Mouse (Mus musculus) embryonic facial prominence, embryonic 11.5 days (tissue): Measurements from ENCODE around the gene Aim2. TPM values are rescaled to one million over a fixed set of nuclear protein-coding genes. Genes with fewer than 3 reads are reported as not detected.

Experiments used
- ATAC-seq: fragments of 200-750 bp; cut with Nextera tagmentation; replicated peaks from 2 replicates; pipeline ENCODE4 v1.8.0; 2017; ENCODE audit warnings: low read depth; ENCODE audit not compliant: insufficient number of reproducible peaks, low FRiP score, low TSS enrichment
- DNase-seq: peaks from one replicate; pipeline ENCODE4 v3.0.0-alpha.2; 2015; ENCODE audit warnings: low spot score
- H3K27ac ChIP-seq: fragments of 300-500 bp; sonication (generic); replicated peaks from 2 replicates; pipeline ENCODE4 v1.5.1; 2014; ENCODE audit warnings: mild to moderate bottlenecking, low read depth, low read length, control low read depth
- H3K27me3 ChIP-seq: fragments of 300-500 bp; sonication (generic); 2 replicates; pipeline ENCODE4 v1.6.1; 2014; ENCODE audit warnings: mild to moderate bottlenecking, low read length, moderate library complexity, mixed read lengths; ENCODE audit not compliant: control insufficient read depth, insufficient read depth
- H3K36me3 ChIP-seq: fragments of 300-500 bp; sonication (generic); replicated peaks from 2 replicates; pipeline ENCODE4 v1.6.1; 2014; ENCODE audit warnings: low read depth, mild to moderate bottlenecking, low read length, moderate library complexity, mixed read lengths; ENCODE audit not compliant: control insufficient read depth, insufficient read depth
- H3K4me1 ChIP-seq: fragments of 300-500 bp; sonication (generic); 2 replicates; pipeline ENCODE4 v1.6.1; 2014; ENCODE audit warnings: low read length, mixed read lengths; ENCODE audit not compliant: control insufficient read depth, insufficient read depth
- H3K4me2 ChIP-seq: fragments of 300-500 bp; sonication (generic); 2 replicates; pipeline ENCODE4 v1.6.1; 2014; ENCODE audit warnings: low read depth, mild to moderate bottlenecking, control low read depth, low read length, moderate library complexity
- H3K4me3 ChIP-seq: fragments of 300-500 bp; sonication (generic); 2 replicates; pipeline ENCODE4 v1.5.1; 2014; ENCODE audit warnings: low read depth, low read length, control low read depth
- H3K9ac ChIP-seq: fragments of 300-500 bp; sonication (generic); replicated peaks from 2 replicates; pipeline ENCODE4 v1.6.1; 2014; ENCODE audit warnings: mild to moderate bottlenecking, control low read depth, low read length
- H3K9me3 ChIP-seq: fragments of 300-500 bp; sonication (generic); replicated peaks from 2 replicates; pipeline ENCODE4 v1.6.1; 2016; ENCODE audit warnings: mild to moderate bottlenecking, low read length, inconsistent platforms, mixed read lengths; ENCODE audit not compliant: control insufficient read depth
- WGBS: fragments of 180-500 bp; shearing (Covaris S2); extraction: QIAGEN DNeasy Blood & Tissue Kit; methylation state at CpG from one replicate; pipeline ENCODE4 v1.1.7; 2014; 5-methylcytosine and 5-hydroxymethylcytosine counted together
- polyA plus RNA-seq: library from polyadenylated mRNA; unstranded; fragments of >200 nt; fragmentation: Nextera tagmentation; extraction: Ambion mirVana; gene quantifications from 2 replicates; pipeline ENCODE4 v1.2.1, GENCODE M21; 2014

Gene Aim2
- polyA plus RNA-seq, 1 experiment from 2014 or later = 2.1 TPM

- no peak overlapping the region for H3K4me3 ChIP-seq
- DNase-seq = no peak
- no peaks in the 10 kb centered on the region for H3K9me3 ChIP-seq
- no peak for ATAC-seq
- no peak overlapping the region for H3K27ac ChIP-seq
- H3K27me3 ChIP-seq = no peaks in the 10 kb centered on the region
- H3K4me2 ChIP-seq = no peak overlapping the region
- H3K36me3 ChIP-seq = no peaks in the 10 kb centered on the region
- WGBS = 79% methylated on average over 5 of the region's 5 CpGs
- no peaks in the 10 kb centered on the region for H3K4me1 ChIP-seq
- H3K9ac ChIP-seq = no peak overlapping the region
Measured at GRCm38 (mm10) chr1:173429995-173430699, 79.5 kb downstream of the Aim2 start.

GRCm38 (mm10) chr1:173432411-173432810 is 81.7 kb downstream of the Aim2 start:
- no peak overlapping the region for H3K27ac ChIP-seq
- H3K9ac ChIP-seq = no peak overlapping the region
- WGBS = 86% methylated on average over 2 of the region's 2 CpGs
- DNase-seq (no peak), ATAC-seq (no peak)
- H3K9me3 ChIP-seq = no peaks in the 10 kb centered on the region
- H3K4me3 ChIP-seq = no peak overlapping the region
- H3K4me2 ChIP-seq = no peak overlapping the region
- no peaks in the 10 kb centered on the region for H3K4me1 ChIP-seq
- H3K27me3 ChIP-seq = no peaks in the 10 kb centered on the region
- H3K36me3 ChIP-seq = no peaks in the 10 kb centered on the region

DNA sequence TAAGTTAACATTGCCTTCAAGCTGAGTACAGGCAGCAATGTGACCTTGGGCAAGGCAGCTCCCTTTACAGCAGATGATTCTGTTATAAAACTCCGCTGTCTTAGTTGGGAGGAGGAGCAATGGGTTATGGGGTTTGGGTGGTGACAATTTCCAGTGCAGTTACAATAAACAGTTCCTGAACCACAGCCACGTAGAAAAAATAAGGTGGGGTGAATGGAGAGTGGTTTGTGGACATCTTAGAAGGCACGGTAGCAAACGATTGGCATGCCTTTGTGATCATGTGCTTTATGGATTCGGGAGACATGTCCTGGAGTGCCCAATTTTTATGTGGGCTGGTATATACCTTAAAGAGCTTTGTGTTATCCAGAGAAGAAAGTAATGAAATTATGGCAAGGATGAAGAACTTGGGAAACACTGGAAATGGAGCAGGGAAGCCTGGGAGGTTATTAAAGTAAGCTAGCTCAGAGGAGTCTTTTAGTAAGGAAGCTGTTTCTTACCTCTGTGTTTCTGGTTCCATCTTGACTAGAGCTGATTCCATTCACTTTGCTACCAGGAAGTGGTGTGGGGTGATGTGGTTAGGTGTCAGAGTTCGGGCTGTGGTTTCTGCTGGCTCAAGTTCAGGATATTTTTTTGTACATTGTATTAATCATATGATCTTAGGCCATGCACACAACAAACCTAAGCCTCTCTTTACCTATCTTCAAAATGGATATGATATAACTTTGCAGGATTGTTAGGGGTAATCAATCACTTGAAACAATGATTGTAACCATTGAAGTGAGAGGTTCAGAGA is 86.7 kb downstream of the Aim2 start:
- H3K27ac ChIP-seq = no peak overlapping the region
- 78% methylated on average over 6 of the region's 6 CpGs for WGBS

DNA sequence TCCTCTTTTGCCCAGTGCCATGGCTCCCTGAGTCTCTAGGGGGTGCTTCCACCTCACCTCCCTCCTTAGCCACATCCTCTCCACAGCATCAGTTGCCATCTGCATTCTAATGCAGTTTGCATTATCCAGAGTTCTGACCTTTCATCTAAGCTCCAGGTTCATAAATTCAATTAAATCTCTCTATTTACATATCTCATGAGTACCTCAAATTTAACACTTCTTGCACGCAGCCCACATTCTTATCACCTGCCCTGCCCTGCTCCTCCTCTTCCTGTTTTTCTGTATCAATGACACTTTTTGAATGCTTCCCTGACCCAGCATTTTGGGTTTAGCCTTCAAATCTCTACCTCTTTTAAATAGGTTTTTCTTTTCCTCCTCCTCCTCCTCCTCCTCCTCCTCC is 90.0 kb downstream of the Aim2 start:
- ATAC-seq = no peak
- WGBS = 88% methylated on average over 1 of the region's 1 CpGs
- Histone ChIP-seq H3K27me3 (no peaks in the 10 kb centered on the region), H3K9ac (no peak overlapping the region), H3K4me3 (no peak overlapping the region), H3K36me3 (no peaks in the 10 kb centered on the region), H3K9me3 (no peaks in the 10 kb centered on the region), H3K4me1 (no peaks in the 10 kb centered on the region), H3K27ac (no peak overlapping the region), H3K4me2 (no peak overlapping the region)
- DNase-seq = no peak

More for the DNA sequence above, 86.7 kb downstream of the Aim2 start:
- H3K27me3 ChIP-seq = no peaks in the 10 kb centered on the region
- no peaks in the 10 kb centered on the region for H3K9me3 ChIP-seq
- H3K36me3 ChIP-seq = no peaks in the 10 kb centered on the region
- H3K4me1 ChIP-seq = no peaks in the 10 kb centered on the region
- no peak for ATAC-seq
- H3K4me3 ChIP-seq = no peak overlapping the region
- H3K4me2 ChIP-seq = no peak overlapping the region
- DNase-seq = no peak
- H3K9ac ChIP-seq = no peak overlapping the region

DNA sequence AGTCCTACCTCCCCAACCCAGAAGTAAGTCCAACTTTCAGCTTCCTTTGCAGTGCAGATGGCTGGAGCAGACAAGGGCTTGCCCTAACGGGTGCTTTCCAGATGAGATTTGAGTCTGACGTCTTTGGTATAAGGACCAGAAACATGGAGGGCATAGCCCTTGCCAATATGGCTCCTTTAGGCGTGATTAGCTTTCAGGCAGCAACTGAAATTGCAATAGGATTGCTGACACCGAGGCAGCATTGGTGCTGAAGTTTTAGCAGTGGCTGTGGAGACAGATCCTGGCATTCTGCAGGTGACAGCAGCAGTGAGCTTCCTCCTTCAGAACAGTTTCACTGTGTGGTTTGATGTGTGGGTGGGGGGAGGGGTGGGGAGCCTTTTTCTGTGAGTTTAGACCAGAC is 90.5 kb downstream of the Aim2 start:
- H3K27me3 ChIP-seq = no peaks in the 10 kb centered on the region
- H3K4me3 ChIP-seq = no peak overlapping the region
- H3K27ac ChIP-seq = no peak overlapping the region
- no peak overlapping the region for H3K4me2 ChIP-seq
- no peak overlapping the region for H3K9ac ChIP-seq
- no peaks in the 10 kb centered on the region for H3K4me1 ChIP-seq
- 79% methylated on average over 4 of the region's 4 CpGs for WGBS
- ATAC-seq (no peak), DNase-seq (no peak)
- no peaks in the 10 kb centered on the region for H3K9me3 ChIP-seq
- no peaks in the 10 kb centered on the region for H3K36me3 ChIP-seq

GRCm38 (mm10) chr1:173443061-173443460 is 92.4 kb downstream of the Aim2 start:
- no peak overlapping the region for H3K4me3 ChIP-seq
- no peak overlapping the region for H3K4me2 ChIP-seq
- no peaks in the 10 kb centered on the region for H3K36me3 ChIP-seq
- no peaks in the 10 kb centered on the region for H3K4me1 ChIP-seq
- WGBS = 93% methylated on average over 1 of the region's 1 CpGs
- no peak for ATAC-seq
- H3K9ac ChIP-seq = no peak overlapping the region
- no peaks in the 10 kb centered on the region for H3K27me3 ChIP-seq
- H3K27ac ChIP-seq = no peak overlapping the region
- H3K9me3 ChIP-seq = no peaks in the 10 kb centered on the region
- DNase-seq = no peak

DNA sequence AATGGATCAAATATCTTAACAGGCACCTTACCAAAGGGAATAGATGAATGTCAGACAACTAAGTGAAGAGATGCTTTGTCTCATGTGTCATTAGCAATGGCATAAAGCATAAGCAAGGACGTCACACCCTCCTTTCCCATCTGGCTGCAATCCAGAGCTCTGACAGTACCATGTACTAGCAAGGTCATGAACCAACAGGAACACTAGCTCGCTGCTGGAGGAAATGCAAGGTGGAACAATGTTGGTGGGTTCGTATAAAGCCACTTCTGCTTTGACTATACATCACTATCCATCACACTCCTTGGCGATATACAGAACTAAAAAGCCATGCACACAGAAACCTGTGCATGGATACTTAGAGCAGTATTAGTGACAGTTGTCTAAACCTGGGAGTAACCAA is 96.4 kb downstream of the Aim2 start:
- Histone ChIP-seq H3K27me3 (no peaks in the 10 kb centered on the region), H3K27ac (no peak overlapping the region), H3K4me3 (no peak overlapping the region), H3K4me1 (no peaks in the 10 kb centered on the region), H3K9me3 (no peaks in the 10 kb centered on the region), H3K9ac (no peak overlapping the region), H3K36me3 (no peaks in the 10 kb centered on the region), H3K4me2 (no peak overlapping the region)
- ATAC-seq (no peak), DNase-seq (no peak)
- 69% methylated on average over 4 of the region's 4 CpGs for WGBS

GRCm38 (mm10) chr1:173450621-173451020 is 99.9 kb downstream of the Aim2 start:
- Histone ChIP-seq H3K4me1 (no peaks in the 10 kb centered on the region), H3K36me3 (no peaks in the 10 kb centered on the region), H3K9ac (no peak overlapping the region), H3K27me3 (no peaks in the 10 kb centered on the region), H3K4me2 (no peak overlapping the region), H3K4me3 (no peak overlapping the region), H3K9me3 (no peaks in the 10 kb centered on the region), H3K27ac (no peak overlapping the region)
- DNase-seq (no peak), ATAC-seq (no peak)
- WGBS = 85% methylated on average over 4 of the region's 4 CpGs
